Mouse (Mus musculus): ENCODE data around the gene Sgms1. TPM values are rescaled to one million over a fixed set of nuclear protein-coding genes. Genes with fewer than 3 reads are reported as not detected.

The Sgms1 gene
- polyA plus RNA-seq, 3 experiments from 2014 or later: 47.8 to 56.5 (median 51.5) TPM

DNA sequence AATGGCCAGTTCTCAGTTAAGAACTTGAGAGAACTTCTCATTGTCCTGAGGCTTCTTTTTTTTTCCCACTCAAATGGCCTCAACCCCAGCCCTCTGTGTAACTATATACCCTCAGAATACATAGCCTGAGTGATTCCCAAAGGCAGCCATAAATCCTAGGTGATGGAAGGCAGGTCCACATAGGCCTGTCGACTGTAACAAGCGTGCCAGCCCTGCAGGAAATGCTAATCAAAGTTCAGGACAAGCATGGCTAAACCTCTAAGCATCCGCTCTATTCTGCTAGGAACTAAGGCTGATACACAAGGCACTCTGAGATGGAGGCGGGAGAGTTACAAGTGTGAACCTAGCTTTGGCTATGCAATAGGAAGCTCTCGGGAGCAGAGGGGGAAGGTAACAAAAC lies 151.8 kb downstream of the Sgms1 start:
- no peak for ATAC-seq

DNA sequence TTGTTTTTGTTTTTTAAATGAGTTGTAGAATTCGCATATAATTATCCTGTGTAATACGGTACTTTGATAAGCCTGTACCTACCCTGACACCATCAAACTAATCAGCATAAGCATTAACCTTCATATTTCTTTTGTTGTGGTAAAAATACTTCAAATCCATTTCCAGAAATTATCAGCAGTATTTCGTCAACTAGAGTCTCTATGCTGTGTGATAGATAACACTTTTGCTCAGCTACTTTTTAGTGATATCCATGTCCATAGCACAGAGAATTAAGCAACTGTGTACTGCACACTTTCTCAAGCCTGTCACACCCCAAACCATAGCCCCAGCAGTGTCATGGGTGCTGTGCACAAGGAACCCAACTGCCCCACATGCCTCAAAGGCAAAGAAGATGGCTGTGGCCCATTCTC lies 152.3 kb downstream of the Sgms1 start:
- no peak for ATAC-seq

DNA sequence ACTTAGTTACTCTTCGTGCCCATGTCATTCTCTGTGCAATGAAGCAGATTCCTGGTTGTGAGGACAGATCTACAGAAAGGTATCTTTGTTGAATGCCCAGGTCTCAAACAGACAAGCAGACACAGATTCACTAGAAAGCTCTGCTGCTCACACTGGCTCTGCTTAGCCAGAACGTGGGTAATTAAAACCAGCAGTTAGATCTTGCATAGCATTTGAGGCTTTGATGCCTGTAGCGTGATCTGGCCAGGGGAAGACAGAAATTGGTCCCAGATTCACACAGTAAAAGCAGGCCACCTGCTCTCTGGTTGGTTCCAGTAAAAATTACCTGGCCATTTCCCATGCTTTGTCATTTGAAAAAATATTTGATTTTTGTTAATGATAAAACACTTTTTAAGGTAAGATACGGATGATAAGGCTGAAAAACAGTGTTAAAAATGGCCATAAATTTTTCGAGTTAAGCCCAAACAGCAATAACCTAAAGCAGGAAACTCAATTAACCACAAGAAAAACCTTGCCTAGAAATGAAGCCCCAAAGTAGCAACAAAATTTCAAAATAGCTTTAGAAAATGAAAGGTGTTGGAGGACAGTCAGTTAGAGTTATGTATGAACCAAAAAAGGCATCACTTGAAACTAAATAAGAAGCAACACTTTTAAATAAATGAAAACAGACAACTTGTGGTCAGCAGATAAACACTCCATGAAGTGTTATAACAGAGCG lies 154.6 kb downstream of the Sgms1 start:
- peak; percentile 61 for ATAC-seq

DNA sequence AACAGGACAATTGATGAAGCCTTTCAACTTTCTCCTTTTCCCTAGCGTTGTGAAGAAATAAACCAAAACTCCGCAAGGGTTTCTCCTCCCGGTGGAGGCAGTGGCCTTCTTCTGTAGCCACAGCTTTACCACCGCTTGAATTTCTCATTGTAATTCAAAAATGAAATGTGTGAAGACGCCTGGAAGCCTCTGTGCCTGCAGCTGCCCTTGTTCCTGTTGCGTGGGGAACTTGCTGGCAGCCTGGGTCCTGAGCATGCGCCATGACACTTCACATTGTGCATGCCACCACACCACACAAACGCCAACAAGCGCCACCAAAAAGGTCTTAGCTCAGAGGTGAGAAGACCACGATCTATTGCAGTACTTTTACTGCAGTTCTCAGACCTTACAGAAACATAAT lies 158.2 kb downstream of the Sgms1 start:
- no peak for ATAC-seq

DNA sequence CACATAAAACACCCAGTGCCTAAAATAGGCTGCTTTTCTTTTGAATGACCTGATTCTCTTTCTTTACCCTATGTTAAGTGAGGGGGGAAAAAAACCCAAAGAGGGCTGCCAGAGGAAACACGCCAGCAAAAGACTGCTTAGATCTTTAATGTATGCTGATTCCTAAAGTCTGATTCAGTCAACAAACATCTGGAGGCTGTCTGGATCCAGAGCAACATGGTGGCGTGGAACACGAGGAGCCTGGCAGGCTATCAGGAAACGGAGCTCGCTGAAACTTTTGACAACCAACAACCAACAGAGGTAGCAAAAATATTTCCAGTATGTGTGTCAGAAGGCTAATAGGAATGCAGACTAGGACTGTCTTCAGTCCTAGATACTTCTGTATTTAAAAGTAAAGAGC lies 158.7 kb downstream of the Sgms1 start:
- no peak for ATAC-seq

DNA sequence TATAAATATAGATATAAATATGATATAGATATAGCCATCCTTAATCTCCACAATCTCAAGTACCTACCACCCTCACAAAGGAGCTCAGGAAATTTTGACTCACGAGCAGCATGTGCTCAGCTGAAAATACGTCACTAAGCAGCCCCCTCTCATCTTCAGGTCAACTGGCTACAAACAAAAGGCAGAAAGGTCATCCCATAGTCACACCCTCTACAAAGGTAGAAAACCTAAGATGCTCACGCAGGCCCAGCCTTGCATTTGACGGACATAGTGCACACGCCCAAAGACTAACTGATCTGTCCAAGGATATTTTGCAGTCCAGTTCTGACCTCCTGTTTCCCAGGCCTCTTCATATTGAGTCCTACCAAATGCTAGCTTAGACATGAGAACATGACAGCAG lies 159.2 kb downstream of the Sgms1 start:
- ATAC-seq: no peak

DNA sequence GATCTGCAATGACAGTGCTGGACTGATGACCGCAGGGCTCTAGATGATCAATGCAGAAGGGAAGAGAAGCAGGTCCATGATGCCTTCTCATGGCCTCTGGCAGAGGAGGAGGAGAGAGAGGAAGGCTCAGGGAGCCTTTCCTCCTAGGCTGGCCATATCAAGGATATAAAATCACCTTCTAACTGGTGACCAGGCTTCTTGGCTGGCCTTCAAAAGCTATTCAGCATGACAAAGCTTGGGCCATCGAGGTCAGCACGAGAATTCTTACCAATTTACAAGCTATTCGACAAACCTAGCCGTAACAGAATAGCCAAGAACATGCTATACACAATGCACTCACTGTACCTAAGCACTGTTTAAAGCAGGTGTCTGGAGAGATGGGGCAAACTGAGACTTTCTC lies 159.7 kb downstream of the Sgms1 start:
- no peak for ATAC-seq

DNA sequence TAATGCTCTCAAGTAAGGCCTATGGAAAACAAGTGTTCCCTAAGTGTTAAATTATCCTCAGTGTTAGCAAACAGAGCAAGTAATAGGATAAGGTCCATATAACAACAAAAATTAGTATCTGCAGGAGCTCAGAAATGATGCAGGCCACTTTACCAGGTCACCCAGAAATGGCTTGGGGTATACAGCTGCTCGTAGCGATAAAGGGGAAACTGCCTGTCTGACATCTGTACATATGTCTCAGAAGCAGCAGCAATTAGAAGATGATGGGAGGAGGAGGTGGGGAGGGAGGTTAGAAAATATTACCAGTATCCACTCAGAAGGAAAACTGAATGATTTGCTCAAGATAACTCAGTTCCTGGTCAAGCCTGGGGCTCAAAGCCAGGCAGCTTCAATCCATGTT lies 162.3 kb downstream of the Sgms1 start:
- ATAC-seq: no peak

DNA sequence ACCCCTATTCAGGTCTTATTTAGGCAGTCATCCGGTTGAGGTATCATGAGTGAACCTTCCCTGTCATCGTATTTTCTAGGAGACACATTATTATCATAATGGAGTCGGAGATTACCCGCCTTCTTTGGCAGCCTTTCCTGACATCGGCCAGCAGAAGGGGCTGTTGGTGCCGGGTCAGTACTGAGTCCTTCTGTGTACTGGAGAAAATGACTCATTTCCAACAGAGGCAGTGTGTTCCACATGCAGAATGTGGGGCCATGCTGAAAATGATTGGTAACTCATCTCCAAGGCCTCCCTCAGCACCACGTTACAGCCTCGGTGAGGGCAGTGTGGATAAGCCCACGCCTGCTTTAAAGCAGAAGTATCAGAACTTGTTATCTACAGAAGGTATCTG lies 164.4 kb downstream of the Sgms1 start:
- no peak for ATAC-seq

DNA sequence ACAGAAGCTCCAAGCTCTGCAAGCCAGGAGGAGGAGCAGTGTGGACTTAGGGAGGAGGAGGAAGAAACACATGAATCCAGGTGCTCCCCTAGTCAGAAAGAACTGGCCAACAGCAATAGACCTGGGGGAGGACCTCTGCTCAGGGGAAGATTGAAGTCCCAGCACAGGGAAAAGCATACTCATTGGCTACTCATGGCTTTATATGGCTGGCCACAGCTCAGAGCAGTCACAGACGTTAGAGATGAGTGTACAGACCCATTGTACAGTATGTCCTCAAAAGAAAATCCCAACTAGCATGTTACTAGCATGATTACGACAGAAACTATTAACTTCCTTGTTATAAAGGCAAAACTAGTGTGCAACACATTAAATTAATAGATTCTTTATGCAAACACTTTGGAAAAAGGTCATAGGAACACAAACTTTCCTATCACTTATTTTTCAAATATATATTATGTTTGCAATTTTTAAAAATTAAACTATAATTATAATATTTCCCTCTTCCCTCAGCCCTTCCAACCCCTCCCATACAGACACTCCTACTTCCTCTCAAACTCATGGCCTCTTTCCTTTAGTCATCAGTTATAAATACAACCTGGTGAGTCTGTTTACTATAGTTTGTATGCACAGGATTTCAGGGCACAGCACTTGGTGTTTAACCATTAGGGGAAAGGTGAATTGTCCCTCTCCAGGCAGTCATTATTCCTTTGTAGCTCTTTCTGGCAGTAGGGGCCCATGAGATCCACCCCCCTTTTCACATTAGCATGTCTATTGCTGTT lies 165.0 kb downstream of the Sgms1 start:
- no peak for ATAC-seq

DNA sequence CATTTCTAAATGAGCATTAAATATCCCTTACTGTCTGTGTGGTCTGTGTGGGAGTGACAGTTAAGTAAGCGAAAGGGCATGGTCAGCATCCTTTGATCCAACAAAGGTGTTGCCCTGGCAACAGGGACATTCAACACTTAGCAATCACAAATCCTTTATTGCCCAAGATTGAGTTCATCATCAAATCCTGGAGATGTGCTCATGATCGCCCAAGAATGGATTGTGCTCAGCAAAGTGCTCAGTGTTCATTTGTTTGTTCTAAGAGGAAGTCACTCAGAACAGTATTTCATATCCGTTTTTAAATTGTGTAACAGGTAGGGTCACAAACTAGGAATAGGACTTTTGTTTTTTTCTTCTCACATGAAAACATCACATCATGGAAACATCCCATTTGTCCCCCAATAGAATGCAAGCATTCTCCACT lies 165.8 kb downstream of the Sgms1 start:
- no peak for ATAC-seq

DNA sequence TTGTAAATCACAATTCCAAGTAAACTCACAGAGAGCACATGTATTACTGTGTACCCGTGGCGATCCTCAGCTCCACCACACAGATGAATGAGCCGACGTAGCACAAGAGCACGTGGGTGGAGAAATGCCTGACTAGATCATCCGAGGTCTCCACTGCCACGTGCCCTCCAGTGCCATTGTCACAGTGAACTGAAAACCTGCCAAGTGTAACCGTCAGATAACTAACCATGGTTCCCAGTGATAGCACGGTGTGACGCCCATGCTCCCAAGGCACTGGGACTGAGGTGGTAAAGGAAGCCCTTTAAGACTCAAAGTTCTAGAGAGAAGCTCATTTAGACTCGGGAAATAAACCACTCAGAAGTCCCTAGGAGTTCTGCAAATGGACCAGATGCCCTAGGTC lies 167.4 kb downstream of the Sgms1 start:
- ATAC-seq: no peak

DNA sequence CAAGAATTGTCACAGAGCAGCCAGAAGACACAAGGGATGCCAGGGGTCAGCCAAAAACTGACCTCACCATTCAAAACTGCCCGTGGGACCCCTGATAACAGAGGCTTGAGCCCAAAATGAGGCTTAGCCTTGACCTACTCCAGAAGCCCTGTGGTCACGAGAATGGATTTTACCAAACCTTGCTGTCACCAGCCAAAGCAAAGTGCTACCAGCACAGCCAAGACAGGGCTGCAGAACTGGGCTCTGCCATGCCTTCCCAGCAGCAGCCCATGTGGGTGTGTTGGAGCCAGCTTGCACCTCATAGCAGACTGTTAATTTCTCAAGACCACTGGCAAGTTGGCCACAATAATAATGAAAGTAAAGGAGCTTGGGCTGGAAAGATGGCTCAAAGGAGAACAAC lies 168.5 kb downstream of the Sgms1 start:
- ATAC-seq: no peak

DNA sequence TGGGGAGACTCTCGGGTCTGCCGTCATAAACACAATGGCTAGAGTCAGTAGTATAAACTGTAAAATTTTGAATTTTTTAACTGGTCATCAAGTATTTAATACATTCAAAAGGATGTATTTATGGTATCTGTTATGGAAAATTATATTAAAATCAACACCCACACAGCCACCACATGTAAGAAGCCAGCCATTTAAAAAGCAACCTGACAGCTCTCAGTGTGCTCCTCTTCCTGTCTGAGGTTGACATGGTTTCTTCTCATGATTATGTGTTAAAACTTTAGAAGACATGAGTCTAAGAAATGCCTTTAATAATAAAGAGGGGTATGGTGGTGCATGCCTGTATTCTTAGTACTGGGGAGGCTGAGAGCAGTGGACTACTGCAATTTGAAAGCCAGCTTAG lies 172.8 kb downstream of the Sgms1 start:
- ATAC-seq: peak; percentile 95

DNA sequence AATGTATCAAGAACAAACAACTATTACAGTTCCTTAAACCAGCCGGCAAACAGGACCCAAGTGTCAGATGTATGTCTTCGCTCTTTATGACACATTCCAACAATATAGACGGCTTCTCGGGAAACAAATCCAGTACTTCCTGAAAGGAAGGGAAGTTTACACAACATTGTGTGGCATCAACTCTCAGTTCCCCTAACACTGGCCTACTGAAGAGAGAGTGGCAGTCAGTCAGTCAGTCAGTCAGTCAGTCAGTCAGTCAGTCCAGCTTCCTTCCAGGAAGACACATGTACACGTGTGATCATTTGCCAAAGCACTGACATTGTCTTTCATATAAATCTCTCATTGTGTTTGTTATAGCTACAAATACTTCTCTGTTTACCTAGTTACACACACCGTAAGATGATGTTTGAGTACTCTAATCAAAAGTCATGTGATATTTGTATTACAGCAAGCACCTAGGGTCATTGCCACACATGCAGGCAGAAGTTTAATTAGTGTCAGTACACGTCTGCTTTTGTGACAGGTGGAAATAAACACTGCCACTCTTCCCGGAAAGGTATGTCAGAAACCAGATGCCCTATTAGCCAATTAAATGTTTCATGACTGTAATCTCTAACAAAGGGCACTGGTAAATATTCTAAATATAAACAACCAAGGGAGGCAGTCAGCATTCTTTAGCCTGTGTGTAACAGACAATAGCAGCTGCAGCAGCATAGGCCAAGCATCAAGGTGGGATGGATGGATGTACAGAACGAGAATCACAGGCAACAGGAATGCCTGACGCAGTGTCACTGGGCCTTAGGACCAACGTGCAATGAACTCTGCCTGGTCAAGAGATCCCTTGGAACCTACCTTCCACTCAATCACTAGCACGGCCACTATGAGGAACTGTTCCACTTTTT lies 174.4 kb downstream of the Sgms1 start:
- ATAC-seq: no peak

DNA sequence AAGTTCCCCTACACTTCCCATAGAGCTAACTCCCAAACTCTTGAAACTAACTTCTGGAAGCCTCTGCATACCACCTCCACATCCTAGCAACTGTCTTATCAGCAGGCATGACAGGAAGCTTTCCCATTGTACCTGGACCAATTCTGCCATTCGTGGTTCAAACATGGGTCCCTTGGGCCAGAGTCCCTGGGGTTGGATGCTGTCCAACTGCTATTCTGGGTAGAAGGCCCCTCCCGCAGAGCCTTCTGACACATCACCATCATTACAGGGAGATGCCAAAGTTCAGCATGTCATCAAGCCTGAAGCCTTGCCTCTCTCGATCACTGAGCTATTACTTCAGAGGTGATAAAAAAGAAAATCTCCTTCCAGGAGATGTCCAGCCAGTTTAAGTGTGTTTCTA lies 175.9 kb downstream of the Sgms1 start:
- no peak for ATAC-seq

DNA sequence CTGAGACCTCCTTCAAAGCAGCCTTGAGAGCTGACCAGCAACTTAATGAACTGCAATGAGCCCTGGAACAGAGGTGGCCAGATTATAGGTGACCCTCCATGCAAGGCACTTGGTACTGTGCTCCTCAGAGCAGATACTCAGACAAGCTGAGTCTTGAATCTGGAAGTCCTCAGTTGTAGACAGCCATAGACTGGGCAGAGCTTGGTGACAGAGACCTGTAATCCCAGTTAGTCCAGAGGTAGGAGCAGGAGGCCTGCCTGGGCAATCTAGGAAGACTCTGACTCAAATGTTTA lies 178.3 kb downstream of the Sgms1 start:
- no peak for ATAC-seq

DNA sequence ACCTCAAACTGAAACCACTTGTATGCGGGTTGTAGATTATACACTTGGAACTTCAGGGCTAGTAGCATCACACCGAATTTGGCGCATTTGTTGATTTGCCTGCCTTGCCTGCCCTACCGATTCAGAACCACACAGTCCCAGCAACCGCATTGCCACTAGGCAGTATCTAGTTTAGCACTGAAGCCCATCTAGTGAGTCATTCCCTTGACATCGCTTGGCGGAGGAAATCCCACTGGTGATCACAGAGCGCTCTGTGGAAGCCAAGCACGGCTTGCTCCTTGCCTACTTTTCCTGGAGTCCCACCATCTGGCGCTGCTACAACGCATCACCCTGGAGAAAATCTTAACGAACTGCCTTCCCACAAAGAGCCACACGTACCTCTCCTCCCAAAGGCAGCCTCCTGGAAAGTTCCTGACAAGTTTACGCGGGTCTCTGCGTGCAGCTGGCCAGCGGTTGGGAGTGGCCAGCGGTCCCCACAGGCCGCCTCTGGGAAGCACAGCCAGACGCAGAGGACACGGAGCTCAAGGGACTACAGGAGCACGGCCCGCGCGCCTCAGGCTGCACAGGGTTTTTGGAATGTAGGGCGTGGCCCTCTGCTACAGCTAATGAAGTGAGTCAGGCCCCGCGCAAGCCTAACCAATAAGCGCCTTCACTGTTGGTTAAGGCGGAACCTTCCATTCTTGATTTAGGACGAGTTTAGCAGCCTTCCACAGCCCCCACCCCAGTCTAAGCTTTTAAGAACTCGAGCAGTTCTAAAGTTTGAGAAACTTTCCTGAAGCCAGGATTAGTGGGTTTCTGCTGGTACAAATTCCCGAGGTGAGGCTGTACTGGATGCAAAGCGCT lies 178.8 kb downstream of the Sgms1 start:
- ATAC-seq: peak; percentile 98

DNA sequence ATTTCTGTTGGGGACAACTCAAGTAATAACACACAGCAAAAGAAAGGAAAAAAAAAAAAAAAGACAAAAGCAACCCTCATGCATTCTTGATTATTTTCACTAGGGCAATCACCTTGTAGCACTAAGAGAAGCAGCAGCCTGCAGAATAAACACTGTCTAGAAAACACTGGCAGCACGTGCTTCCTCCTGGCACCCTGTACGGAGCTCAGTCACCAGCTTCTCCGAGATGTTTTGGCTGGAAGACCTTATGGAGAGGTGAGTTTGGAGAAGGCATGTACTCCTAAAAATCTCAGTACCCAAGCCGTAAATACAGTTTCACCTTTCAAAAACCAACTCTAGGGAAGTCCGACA lies 179.4 kb downstream of the Sgms1 start:
- peak; percentile 40 for ATAC-seq

DNA sequence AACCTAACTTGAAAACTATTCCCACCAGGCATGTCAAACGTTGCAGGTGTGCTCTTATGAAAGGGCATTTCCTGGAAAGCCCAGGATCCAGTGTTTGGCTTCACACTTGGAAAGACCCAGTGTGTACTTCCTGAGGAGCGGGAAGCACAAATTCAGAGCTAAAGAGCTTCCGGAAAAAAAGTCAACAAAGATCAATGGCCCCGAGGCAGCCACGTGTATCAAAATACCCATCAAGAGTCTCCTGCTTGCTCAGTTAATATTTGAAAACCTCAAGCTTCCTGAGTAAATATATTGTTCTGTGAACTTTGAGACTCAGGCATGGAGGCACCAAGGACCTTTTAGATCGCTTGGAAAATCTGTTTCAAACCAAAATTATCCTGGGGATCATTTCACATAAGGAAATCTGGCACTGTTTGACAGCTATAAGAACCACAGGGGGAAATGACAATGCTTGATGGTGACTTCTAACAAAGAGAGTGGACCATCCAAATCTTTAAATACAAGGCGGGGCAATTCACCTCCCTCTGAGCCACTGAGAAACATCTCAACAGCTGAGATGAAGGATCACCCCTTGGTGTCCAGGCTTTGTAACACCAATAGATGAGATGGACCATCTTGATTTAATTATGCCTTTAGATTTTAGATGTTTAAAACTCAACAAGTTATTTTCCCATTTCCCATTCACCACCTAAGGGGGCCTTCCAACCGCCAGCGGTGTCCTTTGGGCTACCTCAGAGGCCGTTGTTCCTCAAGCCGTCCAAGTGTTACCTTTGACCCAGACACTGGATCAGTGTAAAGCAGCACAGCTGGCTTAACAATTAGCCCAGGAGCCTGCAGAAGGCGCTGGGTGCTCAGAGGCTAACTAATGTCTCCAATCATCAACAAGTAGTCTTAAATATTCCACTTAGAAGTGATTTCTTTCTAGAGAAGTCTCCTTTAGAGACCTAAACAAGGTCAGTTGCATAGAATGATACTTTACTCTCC lies 187.1 kb downstream of the Sgms1 start:
- ATAC-seq: peak; percentile 30

DNA sequence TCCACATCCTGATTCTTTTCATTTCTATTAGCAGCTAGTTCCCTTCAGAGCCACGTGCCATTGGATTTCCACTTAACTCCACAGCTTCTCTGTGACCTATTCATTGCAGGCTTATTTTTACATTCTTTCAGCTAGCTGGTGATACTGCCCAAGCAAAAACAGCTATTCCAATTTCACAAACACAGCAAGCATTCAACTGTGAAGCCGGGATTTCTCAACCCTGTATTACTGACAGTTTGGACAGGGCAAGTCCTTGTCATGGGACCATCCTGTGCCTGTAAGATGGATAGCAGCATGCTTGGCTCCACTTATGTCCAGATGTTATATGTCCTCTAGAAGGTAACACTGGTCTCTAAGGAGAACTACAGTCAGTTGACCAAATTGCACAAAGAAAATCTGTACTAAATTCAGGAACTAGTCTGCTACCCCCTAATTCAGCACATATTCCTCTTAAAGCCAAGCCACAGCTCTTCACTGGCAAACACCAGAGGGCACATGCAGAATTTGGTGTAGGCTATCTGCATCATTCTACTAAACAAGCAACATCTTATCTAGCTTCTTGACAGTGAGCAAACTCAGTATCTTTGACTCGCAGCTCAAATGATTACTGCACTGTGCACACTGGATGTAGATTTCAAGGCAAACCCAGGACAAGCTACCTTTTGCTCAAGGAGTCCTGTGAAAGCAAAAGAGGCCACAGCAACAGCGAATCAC lies 189.5 kb downstream of the Sgms1 start:
- ATAC-seq: no peak

All from inflammation-experienced regulatory T-cells, adult 6 months (primary cell).